Mouse (Mus musculus): ENCODE results near the gene Myh14. TPM values are rescaled to one million over a fixed set of nuclear protein-coding genes. Genes with fewer than 3 reads are reported as not detected.

The Myh14 gene
- total RNA-seq, 1 experiment from 2014 or later: not detected

GRCm38 (mm10) chr7:44590402-44591347, 80.0 kb downstream of the Myh14 start, which contains the start of gene Kcnc3:
Gene Kcnc3, plus strand, starts transcription at chr7:44590664.
- ATAC-seq (ENCODE audit: extremely low read depth, insufficient number of reproducible peaks, low FRiP score, poor library complexity, severe bottlenecking): peak; percentile 90

DNA sequence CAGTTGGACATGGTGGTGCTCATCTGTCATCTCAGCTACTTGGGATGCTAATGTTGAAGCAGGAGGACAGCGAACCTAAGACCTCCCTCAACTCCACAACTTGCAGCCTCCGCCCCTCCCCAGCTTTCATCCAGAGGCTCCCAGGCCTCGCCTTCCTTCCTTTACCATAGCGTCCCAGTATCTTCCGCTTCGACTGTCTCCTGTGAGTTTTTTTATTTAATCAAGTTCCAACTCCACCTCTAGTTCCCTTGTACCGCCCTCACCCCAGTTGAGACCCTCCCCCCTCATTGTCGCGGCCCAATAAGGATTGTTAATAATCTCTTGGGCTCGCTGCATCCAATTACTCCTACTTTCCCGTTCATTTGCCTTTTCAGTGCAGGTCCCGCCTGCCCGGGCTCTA, 80.7 kb downstream of the Myh14 start:
- no peak for ATAC-seq (ENCODE audit: extremely low read depth, insufficient number of reproducible peaks, low FRiP score, poor library complexity, severe bottlenecking)

DNA sequence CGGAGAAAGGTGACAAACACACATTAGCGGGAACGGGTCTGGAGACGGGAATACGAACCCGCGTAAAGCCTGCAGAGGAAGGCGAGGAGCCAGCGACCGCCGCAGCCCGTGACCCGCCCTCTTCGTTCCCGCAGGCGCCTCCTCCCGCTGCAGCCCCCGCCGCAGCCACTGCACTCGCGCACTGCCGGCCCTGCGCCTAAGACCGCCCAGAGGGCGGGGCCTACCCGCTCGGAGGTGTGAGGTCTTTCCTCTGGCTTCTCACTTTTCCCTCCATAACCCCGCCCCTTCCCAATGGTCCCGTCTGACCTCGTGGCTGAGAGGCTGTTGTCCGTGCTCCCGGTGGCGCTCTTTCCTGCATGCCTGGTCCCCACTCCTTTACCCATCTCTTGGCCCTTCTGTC, 81.5 kb downstream of the Myh14 start:
- peak; percentile 27; the same call in 1 of the 2 replicates for ATAC-seq (ENCODE audit: extremely low read depth, insufficient number of reproducible peaks, low FRiP score, poor library complexity, severe bottlenecking)

GRCm38 (mm10) chr7:44588338-44588737, 82.3 kb downstream of the Myh14 start:
- ATAC-seq (ENCODE audit: extremely low read depth, insufficient number of reproducible peaks, low FRiP score, poor library complexity, severe bottlenecking): no peak

DNA sequence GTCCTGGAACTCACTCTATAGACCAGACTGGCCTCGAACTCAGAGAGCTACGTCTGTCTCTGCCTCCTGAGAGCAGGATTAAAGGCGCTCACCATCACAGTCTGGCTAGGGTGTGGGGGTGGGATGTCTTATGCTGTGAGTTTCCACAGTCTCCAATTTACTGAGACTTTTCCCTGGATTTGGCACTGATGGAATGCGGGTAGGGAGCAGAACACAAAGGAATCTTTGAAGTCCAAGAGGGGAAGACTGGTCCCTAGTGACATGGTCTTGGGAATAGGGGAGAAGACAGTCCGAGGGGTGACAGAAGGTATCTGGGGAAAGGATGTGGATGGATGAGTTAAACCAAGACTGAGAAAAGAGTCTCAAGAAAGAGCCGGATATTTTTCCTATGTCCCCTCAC, 83.0 kb downstream of the Myh14 start:
- no peak for ATAC-seq (ENCODE audit: extremely low read depth, insufficient number of reproducible peaks, low FRiP score, poor library complexity, severe bottlenecking)

DNA sequence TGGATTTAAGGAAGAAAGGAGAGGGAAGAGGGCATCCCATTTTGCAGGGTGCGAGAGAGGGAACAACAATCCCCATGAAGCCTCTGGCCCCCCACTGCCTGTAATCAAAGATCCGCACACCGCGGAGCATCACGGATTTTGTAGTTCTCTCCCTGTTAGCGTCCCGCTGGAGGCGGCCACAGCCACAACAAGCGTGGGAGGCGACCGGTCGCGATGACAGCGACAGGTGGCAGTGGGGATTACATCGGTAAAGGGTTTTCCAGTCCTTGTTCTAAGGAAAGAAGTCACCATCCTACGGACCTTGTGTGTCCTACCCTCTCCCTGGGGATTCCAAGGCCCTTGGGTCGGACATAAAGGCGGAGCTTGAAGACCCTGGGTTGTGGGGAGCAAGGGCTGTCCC, 83.7 kb downstream of the Myh14 start:
- no peak for ATAC-seq (ENCODE audit: extremely low read depth, insufficient number of reproducible peaks, low FRiP score, poor library complexity, severe bottlenecking)

- no peak for ATAC-seq (ENCODE audit: extremely low read depth, insufficient number of reproducible peaks, low FRiP score, poor library complexity, severe bottlenecking)
These were observed 84.1 kb downstream of the Myh14 start for GRCm38 (mm10) chr7:44586518-44586917.

DNA sequence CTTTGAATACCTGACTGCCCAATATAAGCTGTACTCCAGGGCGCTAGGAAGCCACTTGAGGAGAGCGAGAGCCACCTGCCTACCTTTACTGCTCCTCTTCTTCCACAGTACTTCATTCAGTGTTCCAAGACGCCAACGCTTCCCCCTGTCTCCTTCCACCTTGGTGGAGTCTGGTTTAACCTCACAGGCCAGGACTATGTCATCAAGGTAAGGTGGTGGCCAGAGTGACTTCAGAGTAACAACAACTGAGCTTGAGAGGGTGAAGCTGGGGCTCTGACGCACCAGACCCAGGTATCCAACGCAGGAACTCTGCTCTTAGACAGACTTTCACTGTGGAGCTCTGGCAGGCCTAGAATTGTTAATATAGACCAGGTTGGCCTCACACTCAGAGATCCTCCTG, 85.0 kb downstream of the Myh14 start:
- ATAC-seq (ENCODE audit: extremely low read depth, insufficient number of reproducible peaks, low FRiP score, poor library complexity, severe bottlenecking): no peak

DNA sequence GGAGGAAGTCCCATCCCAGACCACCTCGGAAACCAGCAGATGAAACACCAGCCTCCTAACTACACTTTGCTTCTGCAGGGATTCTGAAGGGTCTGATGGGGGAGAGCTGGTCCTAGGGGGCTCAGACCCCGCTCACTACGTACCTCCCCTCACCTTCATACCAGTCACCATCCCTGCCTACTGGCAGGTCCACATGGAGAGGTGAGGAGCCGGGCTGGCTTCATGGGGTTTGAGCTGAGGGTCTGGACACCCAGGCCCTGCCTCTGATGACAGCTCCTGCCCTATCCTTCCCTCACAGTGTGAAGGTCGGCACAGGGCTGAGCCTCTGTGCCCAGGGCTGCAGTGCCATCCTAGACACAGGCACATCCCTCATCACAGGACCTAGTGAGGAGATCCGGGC, 85.7 kb downstream of the Myh14 start:
- no peak for ATAC-seq (ENCODE audit: extremely low read depth, insufficient number of reproducible peaks, low FRiP score, poor library complexity, severe bottlenecking)

GRCm38 (mm10) chr7:44584265-44584804, 86.3 kb downstream of the Myh14 start:
- no peak for ATAC-seq (ENCODE audit: extremely low read depth, insufficient number of reproducible peaks, low FRiP score, poor library complexity, severe bottlenecking)

DNA sequence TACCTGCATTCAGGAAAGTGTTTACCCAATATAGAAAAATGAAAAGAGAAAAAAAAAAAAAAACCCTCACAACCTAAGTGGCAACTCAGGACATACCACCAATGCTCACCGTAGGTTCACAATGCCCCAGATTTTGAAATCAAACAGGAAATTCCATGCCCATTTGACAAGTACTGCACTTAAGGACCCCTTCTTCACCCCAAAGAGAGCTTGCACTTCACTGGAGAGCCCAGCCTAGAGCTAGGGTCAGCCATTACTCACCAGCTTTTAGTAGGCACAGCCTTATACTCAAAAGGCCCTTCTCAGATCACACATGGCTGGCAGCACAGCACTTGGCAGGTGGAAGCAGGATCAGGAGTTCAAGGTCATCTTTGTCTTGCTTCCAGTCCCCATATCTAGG, 87.5 kb downstream of the Myh14 start:
- no peak for ATAC-seq (ENCODE audit: extremely low read depth, insufficient number of reproducible peaks, low FRiP score, poor library complexity, severe bottlenecking)

- ATAC-seq (ENCODE audit: extremely low read depth, insufficient number of reproducible peaks, low FRiP score, poor library complexity, severe bottlenecking): no peak
These were observed 87.9 kb downstream of the Myh14 start for GRCm38 (mm10) chr7:44582709-44583108.

GRCm38 (mm10) chr7:44581637-44582036, 89.0 kb downstream of the Myh14 start:
- no peak for ATAC-seq (ENCODE audit: extremely low read depth, insufficient number of reproducible peaks, low FRiP score, poor library complexity, severe bottlenecking)

- ATAC-seq (ENCODE audit: extremely low read depth, insufficient number of reproducible peaks, low FRiP score, poor library complexity, severe bottlenecking): no peak
These were observed 94.3 kb downstream of the Myh14 start for GRCm38 (mm10) chr7:44576333-44576844.

- no peak for ATAC-seq (ENCODE audit: extremely low read depth, insufficient number of reproducible peaks, low FRiP score, poor library complexity, severe bottlenecking)
These were observed 97.6 kb downstream of the Myh14 start for GRCm38 (mm10) chr7:44572956-44573484.

- peak; percentile 89 for ATAC-seq (ENCODE audit: extremely low read depth, insufficient number of reproducible peaks, low FRiP score, poor library complexity, severe bottlenecking)
These were observed 98.4 kb downstream of the Myh14 start, which contains the start of gene Napsa for GRCm38 (mm10) chr7:44572213-44572701. Gene Napsa, plus strand, starts transcription at chr7:44572380.

- ATAC-seq (ENCODE audit: extremely low read depth, insufficient number of reproducible peaks, low FRiP score, poor library complexity, severe bottlenecking): no peak
These were observed 98.8 kb downstream of the Myh14 start for GRCm38 (mm10) chr7:44571811-44572210.

GRCm38 (mm10) chr7:44570989-44571388, 99.7 kb downstream of the Myh14 start:
- no peak for ATAC-seq (ENCODE audit: extremely low read depth, insufficient number of reproducible peaks, low FRiP score, poor library complexity, severe bottlenecking)

GRCm38 (mm10) chr7:44568803-44569202, 101.8 kb downstream of the Myh14 start:
- ATAC-seq (ENCODE audit: extremely low read depth, insufficient number of reproducible peaks, low FRiP score, poor library complexity, severe bottlenecking): no peak

DNA sequence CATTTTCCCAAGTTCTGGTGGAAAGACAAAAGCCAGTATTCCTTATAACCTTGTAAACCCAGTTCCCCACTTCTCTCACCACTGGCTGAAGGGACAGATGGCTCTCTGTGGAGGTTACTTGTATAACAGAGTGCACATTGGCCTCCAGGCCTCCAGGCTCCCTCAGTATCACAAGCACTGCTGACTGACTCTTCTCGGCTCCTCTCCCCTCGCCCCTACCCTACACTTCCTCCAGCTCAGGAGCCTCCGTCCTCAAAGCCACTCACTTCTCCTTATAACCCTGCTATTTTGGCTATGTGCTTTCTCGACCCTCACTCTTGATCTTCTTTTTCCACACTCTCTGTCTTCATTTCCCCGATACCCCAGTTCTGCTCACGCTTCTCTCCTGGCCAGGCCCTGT, 105.2 kb downstream of the Myh14 start:
- no peak for ATAC-seq (ENCODE audit: extremely low read depth, insufficient number of reproducible peaks, low FRiP score, poor library complexity, severe bottlenecking)
